In genomic region chr11:120261416-120262355, GRCm38 (mm10) we compare ENCODE assay signal across 8 mouse cellular contexts. TPM values are rescaled to one million over a fixed set of nuclear protein-coding genes. Genes with fewer than 3 reads are reported as not detected.
A peak's percentile ranks its signal among the peaks of the same experiment; 100 is the strongest.
DNase-seq lines count a peak whose midpoint lies in the region; ATAC-seq lines count a peak whose summit lies in the region.

No protein-coding gene starts in this region.

- H3K9ac ChIP-seq in intestine, embryonic 14.5 days (ENCODE audit: low read length) = no peak overlapping the region

- no peak overlapping the region for H3K4me2 ChIP-seq in intestine, embryonic 14.5 days (ENCODE audit: low read length)

- no peaks in the 10 kb centered on the region for H3K27me3 ChIP-seq in intestine, embryonic 14.5 days (replicated peaks; ENCODE audit: control insufficient read depth, insufficient read depth, low read length)

- no peaks in the 10 kb centered on the region for H3K9me3 ChIP-seq in intestine, embryonic 14.5 days (ENCODE audit: control insufficient read depth, low read length)

- no peaks in the 10 kb centered on the region for H3K36me3 ChIP-seq in intestine, embryonic 14.5 days (ENCODE audit: control insufficient read depth, insufficient read depth, low read length)

- 31% methylated on average over 20 of the region's 20 CpGs for WGBS in intestine, embryonic 14.5 days

- no peak overlapping the region for H3K4me3 ChIP-seq in intestine, embryonic 14.5 days (ENCODE audit: low read depth, low read length)

- peaks cover 55% of the 10 kb centered on the region for H3K4me1 ChIP-seq in intestine, embryonic 14.5 days (replicated peaks; ENCODE audit: control insufficient read depth, insufficient read depth, low read length)

- ATAC-seq in intestine, embryonic 14.5 days (replicated peaks; ENCODE audit: low FRiP score, low TSS enrichment, low read depth) = peak; percentile 57
- peak; percentile 23; the same call in 1 of the 2 replicates for ATAC-seq in megakaryocyte, adult 5-6 weeks (ENCODE audit: poor library complexity, severe bottlenecking)
- no peak for ATAC-seq in activated CD4-positive, CD25-positive, alpha-beta regulatory T cell, adult 4 months

- peak overlapping the region; percentile 69 for H3K27ac ChIP-seq in intestine, embryonic 14.5 days (ENCODE audit: low read depth)

- DNase-seq in adrenal gland, adult (ENCODE audit: inconsistent age in 2 of 2, low spot score in 1 of 2) = peak; percentile 95 to 98
- DNase-seq in cerebellum, postnatal 4 days (ENCODE audit: low spot score in 2 of 2) = peak; percentile 98 to 100
- DNase-seq in gastrocnemius, postnatal 25 days = peak; percentile 92
- peak; percentile 85 for DNase-seq in intestine, embryonic 14.5 days (ENCODE audit: low spot score)
- peak; percentile 90 to 91 for DNase-seq in left cerebral cortex, adult 8-10 months (ENCODE audit: low spot score in 2 of 2)
- peak; percentile 91 for DNase-seq in skeletal muscle tissue, adult 2 months (ENCODE audit: low read depth, low spot score)

RNA-seq across cellular contexts. Expression of gene Bahcc1, which starts 28.9 kb away (rescaled TPM):
- total RNA-seq in gastrocnemius, postnatal 25 days (2021) = 1 to 10 TPM; 3.2 to 4.7 TPM
- 12.1 and 12.7 TPM in 2 replicates for polyA plus RNA-seq in intestine, embryonic 14.5 days (2014; fragmentation: Nextera tagmentation; extraction: Ambion mirVana)
- total RNA-seq in left cerebral cortex, adult 8-10 months (2022) = 10 to 100 TPM; 20.8 to 23.0 (median 21.6) TPM
- 3.1 and 4.4 TPM in 2 replicates for total RNA-seq in megakaryocyte, adult 5-6 weeks (2015)
- 1.3 and 1.7 TPM in 2 replicates for total RNA-seq in megakaryocyte, adult 5-6 weeks (2017)
- polyA plus RNA-seq in activated CD4-positive, CD25-positive, alpha-beta regulatory T cell, adult 4 months (2017; shearing (Covaris generic)) = not detected
